Mouse (Mus musculus) cerebellum, adult (tissue): ENCODE measurements around the gene Cacnb2.
"Not testable (repeated sequence)": the region's sequence is repeated elsewhere in the genome, so short reads cannot be mapped to it uniquely, and the experiment has no call there.

Experiments used
- ATAC-seq: cut with Nextera tagmentation; 2 replicates; pipeline ENCODE4 v1.9.2; 2017; ENCODE audit warnings: mild to moderate bottlenecking, moderate library complexity, mixed read lengths; ENCODE audit not compliant: insufficient number of reproducible peaks, low FRiP score, low TSS enrichment

Gene Cacnb2

GRCm38 (mm10) chr2:14651268-14651667, 48.4 kb downstream of the Cacnb2 start:
- ATAC-seq, result no peak

- ATAC-seq, result no peak
Observed at GRCm38 (mm10) chr2:14656673-14657072, 53.8 kb downstream of the Cacnb2 start.

- ATAC-seq, result no peak
Observed at GRCm38 (mm10) chr2:14657205-14657844, 54.4 kb downstream of the Cacnb2 start.

GRCm38 (mm10) chr2:14665213-14665612, 62.3 kb downstream of the Cacnb2 start:
- no peak for ATAC-seq

- ATAC-seq, result no peak
Observed at GRCm38 (mm10) chr2:14672117-14672516, 69.2 kb downstream of the Cacnb2 start.

GRCm38 (mm10) chr2:14676885-14677516, 74.1 kb downstream of the Cacnb2 start:
- ATAC-seq, result peak; percentile 74

GRCm38 (mm10) chr2:14684231-14684630, 81.3 kb downstream of the Cacnb2 start:
- no peak for ATAC-seq

GRCm38 (mm10) chr2:14702973-14703645, 100.2 kb downstream of the Cacnb2 start:
- 0 out of 2 replicates have a peak, but pooled peaks have one; percentile 41 for ATAC-seq

GRCm38 (mm10) chr2:14703676-14704075, 100.8 kb downstream of the Cacnb2 start:
- 0 out of 2 replicates have a peak, but pooled peaks have one; percentile 7 for ATAC-seq

GRCm38 (mm10) chr2:14710247-14710646, 107.4 kb downstream of the Cacnb2 start:
- no peak for ATAC-seq

- no peak for ATAC-seq
Observed at GRCm38 (mm10) chr2:14711751-14712150, 108.9 kb downstream of the Cacnb2 start.

GRCm38 (mm10) chr2:14713049-14713448, 110.2 kb downstream of the Cacnb2 start:
- no peak for ATAC-seq

- ATAC-seq, result no peak
Observed at GRCm38 (mm10) chr2:14716666-14717065, 113.8 kb downstream of the Cacnb2 start.

- peak; percentile 50; the same call in 1 of the 2 replicates for ATAC-seq
Observed at GRCm38 (mm10) chr2:14719119-14719718, 116.3 kb downstream of the Cacnb2 start.

GRCm38 (mm10) chr2:14725437-14725836, 122.5 kb downstream of the Cacnb2 start:
- no peak for ATAC-seq

- ATAC-seq, result not testable (repeated sequence)
Observed at GRCm38 (mm10) chr2:14726601-14727000, 123.7 kb downstream of the Cacnb2 start.

- peak; percentile 67 for ATAC-seq
Observed at GRCm38 (mm10) chr2:14738927-14739326, 136.0 kb downstream of the Cacnb2 start.

- ATAC-seq, result no peak
Observed at GRCm38 (mm10) chr2:14739510-14739909, 136.6 kb downstream of the Cacnb2 start.

- no peak for ATAC-seq
Observed at GRCm38 (mm10) chr2:14740359-14740758, 137.5 kb downstream of the Cacnb2 start.

- no peak for ATAC-seq
Observed at GRCm38 (mm10) chr2:14744761-14745160, 141.9 kb downstream of the Cacnb2 start.

- ATAC-seq, result no peak
Observed at GRCm38 (mm10) chr2:14762846-14763245, 160.0 kb downstream of the Cacnb2 start.
